Mouse (Mus musculus): ENCODE results near the gene Pwwp2b. TPM values are rescaled to one million over a fixed set of nuclear protein-coding genes. Genes with fewer than 3 reads are reported as not detected.

Pwwp2b gene
- polyA plus RNA-seq, 1 experiment from 2014 or later = 12.9 TPM

DNA sequence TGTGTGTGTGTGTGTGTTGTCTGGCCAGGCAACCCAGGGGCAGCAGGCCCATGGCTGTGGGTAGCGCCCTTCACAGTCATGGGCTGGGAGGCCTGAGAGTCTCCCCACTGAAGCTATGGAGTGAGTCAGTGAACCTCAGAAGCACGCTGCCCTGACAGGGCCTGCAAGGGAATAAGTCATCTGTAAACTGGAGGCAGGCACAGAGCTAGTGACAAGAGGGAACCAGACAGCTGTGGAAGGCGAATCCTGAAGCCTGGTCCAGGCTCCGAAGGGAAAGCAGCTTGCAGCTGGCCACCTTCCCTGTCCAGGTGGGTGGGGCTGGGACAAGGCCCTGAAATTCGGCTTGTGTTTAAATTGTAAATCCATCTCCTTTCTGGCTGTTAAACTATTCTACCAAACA is 2.2 kb upstream of the Pwwp2b start:
- no peak overlapping the region for H3K9ac ChIP-seq (ENCODE audit: low read depth, low read length)
- H3K27ac ChIP-seq (ENCODE audit: low read depth, low read length) = no peak overlapping the region

DNA sequence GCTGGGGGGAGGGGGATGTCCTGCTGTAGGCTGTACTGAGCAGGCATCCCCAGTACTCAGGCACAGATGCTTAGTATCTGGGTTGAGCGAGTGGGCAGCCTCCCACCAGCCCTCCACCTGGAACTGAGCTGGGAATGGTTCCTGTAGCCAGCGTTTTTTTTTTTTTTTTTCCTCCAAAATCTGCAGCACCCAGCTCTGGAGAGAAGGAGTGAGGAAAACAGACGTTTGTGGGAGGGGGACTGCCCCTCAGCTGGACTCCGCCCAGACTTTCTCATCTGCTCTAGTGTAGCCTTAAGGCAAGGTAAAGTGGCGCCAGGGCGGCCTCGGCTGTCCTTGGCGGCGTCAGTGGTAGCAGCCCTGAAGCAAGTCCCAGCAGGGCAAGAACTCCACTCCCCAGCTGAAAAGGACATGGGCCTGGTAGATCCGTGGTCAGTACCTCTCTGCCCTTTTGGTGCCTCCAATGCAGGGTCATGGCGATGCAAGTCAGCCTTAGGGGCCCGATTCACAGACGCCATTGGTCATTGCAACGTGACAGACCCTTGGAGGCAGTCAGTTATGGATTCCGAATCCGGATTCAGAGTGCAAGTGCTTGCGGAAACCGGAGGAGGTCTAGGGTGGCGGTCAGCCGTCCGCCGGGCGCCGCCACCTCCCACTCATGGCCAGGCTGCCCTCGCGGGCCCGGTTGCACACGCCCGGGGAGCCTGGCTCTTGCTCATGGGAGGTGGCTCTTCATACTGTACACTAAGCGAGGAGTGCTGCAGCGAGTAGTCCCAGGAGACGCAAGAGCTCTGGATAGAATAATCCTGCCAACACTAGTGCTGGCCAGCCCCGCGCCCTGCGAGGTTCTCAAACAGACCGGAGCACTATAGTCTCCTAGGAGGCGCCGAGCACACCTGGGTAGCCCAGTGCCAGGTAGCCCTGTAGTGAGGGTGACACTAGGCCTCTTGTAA is 1.1 kb upstream of the Pwwp2b start:
- H3K4me2 ChIP-seq (replicated peaks; ENCODE audit: low read depth) = peak overlapping the region; percentile 77
- peak overlapping the region; percentile 83 for H3K4me3 ChIP-seq (ENCODE audit: low read depth, low read length)
- ATAC-seq = peak; percentile 54
- H3K27me3 ChIP-seq (replicated peaks; ENCODE audit: control insufficient read depth, insufficient read depth, low read length) = no peaks in the 10 kb centered on the region
- TF ChIP-seq CTCF (IDR thresholded peaks at IDR 0.05; ENCODE audit: low read depth) = no peak
- H3K9me3 ChIP-seq (ENCODE audit: control insufficient read depth) = no peaks in the 10 kb centered on the region
- no peaks in the 10 kb centered on the region for H3K36me3 ChIP-seq (ENCODE audit: control insufficient read depth, insufficient read depth)
- 14% methylated on average over 38 of the region's 38 CpGs for WGBS
- H3K27ac ChIP-seq (ENCODE audit: low read depth, low read length) = peak overlapping the region; percentile 88
- peak overlapping the region; percentile 89 for H3K9ac ChIP-seq (ENCODE audit: low read depth, low read length)
- peaks cover 35% of the 10 kb centered on the region for H3K4me1 ChIP-seq (replicated peaks; ENCODE audit: control insufficient read depth, insufficient read depth, low read length)

More for the DNA sequence above, 2.2 kb upstream of the Pwwp2b start:
- no peak for ATAC-seq
- 58% methylated on average over 5 of the region's 5 CpGs for whole genome bisulfite sequencing
- Histone ChIP-seq H3K36me3 (ENCODE audit: control insufficient read depth, insufficient read depth) (no peaks in the 10 kb centered on the region), H3K4me3 (ENCODE audit: low read depth, low read length) (no peak overlapping the region), H3K9me3 (ENCODE audit: control insufficient read depth) (no peaks in the 10 kb centered on the region), H3K27me3 (replicated peaks; ENCODE audit: control insufficient read depth, insufficient read depth, low read length) (no peaks in the 10 kb centered on the region), H3K4me1 (replicated peaks; ENCODE audit: control insufficient read depth, insufficient read depth, low read length) (peaks cover 25% of the 10 kb centered on the region), H3K4me2 (replicated peaks; ENCODE audit: low read depth) (no peak overlapping the region)
- no peak for TF ChIP-seq CTCF (IDR thresholded peaks at IDR 0.05; ENCODE audit: low read depth)

DNA sequence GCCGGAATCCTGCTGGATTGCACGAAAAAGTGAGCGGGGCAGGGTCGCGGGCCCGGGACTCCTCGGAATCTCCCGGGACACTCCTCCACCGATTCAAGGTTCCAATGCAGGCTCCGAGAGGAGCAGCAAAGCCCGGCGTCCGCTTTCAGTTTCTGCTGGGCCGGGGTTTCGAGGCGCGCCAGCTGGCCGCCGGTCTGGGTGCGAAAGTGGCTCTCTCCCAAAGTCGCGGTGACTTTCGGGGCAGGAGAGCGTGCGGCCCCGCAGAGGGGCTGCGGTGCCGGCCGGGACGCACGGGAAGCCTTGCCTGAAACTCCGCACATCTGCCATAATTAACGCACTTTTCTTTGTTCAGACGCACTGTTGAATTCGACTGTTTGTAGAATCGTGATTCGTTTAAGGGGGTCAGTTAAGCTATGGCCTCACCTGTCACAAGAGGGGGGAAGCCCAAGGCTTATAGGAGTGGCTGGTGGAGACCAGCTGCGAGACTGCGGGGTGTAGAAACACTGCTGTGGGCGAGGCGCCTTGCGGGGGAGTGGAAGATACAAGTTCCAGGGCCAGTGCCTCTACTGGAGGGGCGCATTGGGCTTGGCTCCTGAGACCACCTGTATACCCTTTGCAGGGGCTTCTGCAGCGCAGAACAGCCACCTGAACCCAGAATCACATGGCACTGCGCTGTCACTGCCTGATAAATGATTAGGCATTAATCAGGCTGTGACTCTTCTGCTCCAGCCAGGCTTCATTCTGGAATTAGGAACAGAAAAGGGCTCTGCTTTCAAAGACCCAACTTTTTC is 528 bp downstream of the Pwwp2b start:
- peak overlapping the region; percentile 89 for H3K9ac ChIP-seq (ENCODE audit: low read depth, low read length)
- no peak for TF ChIP-seq CTCF (IDR thresholded peaks at IDR 0.05; ENCODE audit: low read depth)
- WGBS = 1% methylated on average over 45 of the region's 45 CpGs
- peak overlapping the region; percentile 83 for H3K4me3 ChIP-seq (ENCODE audit: low read depth, low read length)
- H3K9me3 ChIP-seq (ENCODE audit: control insufficient read depth) = no peaks in the 10 kb centered on the region
- H3K27me3 ChIP-seq (replicated peaks; ENCODE audit: control insufficient read depth, insufficient read depth, low read length) = no peaks in the 10 kb centered on the region
- 0 out of 2 replicates have a peak, but pooled peaks have one; percentile 5 for ATAC-seq
- H3K27ac ChIP-seq (ENCODE audit: low read depth, low read length) = peak overlapping the region; percentile 88
- no peaks in the 10 kb centered on the region for H3K36me3 ChIP-seq (ENCODE audit: control insufficient read depth, insufficient read depth)
- H3K4me1 ChIP-seq (replicated peaks; ENCODE audit: control insufficient read depth, insufficient read depth, low read length) = peaks cover 48% of the 10 kb centered on the region
- H3K4me2 ChIP-seq (replicated peaks; ENCODE audit: low read depth) = peak overlapping the region; percentile 77

DNA sequence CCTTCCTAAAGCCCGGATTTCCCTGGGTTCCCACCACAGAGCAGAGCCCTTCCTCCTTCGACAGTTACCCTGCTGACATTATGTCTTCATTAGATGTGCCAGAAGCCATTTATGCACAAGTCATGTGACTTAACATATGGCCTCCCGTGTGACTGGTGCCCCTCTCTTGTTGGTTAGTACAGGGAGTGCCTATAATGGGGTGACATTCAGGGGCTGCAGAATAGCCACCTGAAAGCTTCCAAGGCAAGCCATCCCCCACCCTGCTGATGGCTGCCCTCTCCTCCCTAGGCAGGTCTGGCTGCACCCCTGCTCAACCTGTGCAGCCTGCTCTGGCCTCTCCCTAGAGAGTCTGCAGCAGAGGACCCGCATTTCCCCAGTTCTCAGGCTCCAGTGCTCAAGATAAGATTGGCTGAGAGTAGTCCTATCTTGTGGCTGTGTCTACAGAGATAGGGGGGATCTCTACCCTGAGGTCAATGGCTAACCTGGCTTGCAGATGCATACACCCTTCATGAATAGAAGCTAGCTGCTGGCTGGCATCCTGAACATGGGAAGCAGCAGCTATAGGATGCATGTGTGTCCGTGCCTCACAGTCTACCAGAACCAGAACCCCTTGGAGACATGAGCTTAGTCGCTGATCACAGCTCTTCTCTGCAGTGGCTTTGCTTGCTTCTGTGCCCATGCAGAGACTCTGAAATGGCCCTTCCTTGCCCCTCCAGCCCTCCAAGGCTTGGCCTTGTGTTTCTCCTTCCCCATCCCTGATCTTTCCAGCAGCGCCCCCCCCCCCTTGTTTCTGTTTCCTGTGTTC is 1.3 kb downstream of the Pwwp2b start:
- Histone ChIP-seq H3K9me3 (ENCODE audit: control insufficient read depth) (no peaks in the 10 kb centered on the region), H3K4me1 (replicated peaks; ENCODE audit: control insufficient read depth, insufficient read depth, low read length) (peaks cover 48% of the 10 kb centered on the region), H3K27me3 (replicated peaks; ENCODE audit: control insufficient read depth, insufficient read depth, low read length) (no peaks in the 10 kb centered on the region), H3K4me2 (replicated peaks; ENCODE audit: low read depth) (peak overlapping the region; percentile 77), H3K9ac (ENCODE audit: low read depth, low read length) (peak overlapping the region; percentile 19), H3K4me3 (ENCODE audit: low read depth, low read length) (peak overlapping the region; percentile 83), H3K36me3 (ENCODE audit: control insufficient read depth, insufficient read depth) (peaks cover 1% of the 10 kb centered on the region; the same call in 1 of the 2 replicates), H3K27ac (ENCODE audit: low read depth, low read length) (peak overlapping the region; percentile 88)
- no peak for TF ChIP-seq CTCF (IDR thresholded peaks at IDR 0.05; ENCODE audit: low read depth)
- ATAC-seq = no peak
- 19% methylated on average over 6 of the region's 7 CpGs for WGBS

DNA sequence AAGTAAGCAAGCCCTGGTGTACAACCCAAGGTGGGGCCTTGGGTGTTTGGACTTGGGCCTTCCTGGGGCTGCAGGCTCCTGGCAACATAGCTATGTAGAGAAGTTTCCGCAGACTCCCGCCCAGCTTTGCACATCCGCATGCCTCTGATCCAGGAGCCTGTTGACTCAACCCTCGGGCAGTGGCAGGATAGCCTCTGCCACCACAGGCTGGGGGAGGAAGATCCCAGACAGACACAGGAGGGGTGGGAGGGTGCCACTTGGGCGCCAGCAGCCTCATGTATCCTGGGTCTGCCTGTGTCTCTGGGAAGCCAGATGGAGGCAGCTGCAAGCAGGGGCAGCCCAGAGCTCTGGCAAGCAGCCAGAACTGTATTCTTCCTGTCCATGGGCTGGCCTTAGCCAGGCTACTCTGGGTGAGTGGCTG is 3.6 kb downstream of the Pwwp2b start:
- Histone ChIP-seq H3K4me1 (replicated peaks; ENCODE audit: control insufficient read depth, insufficient read depth, low read length) (peaks cover 42% of the 10 kb centered on the region), H3K27ac (ENCODE audit: low read depth, low read length) (peak overlapping the region; percentile 88), H3K27me3 (replicated peaks; ENCODE audit: control insufficient read depth, insufficient read depth, low read length) (no peaks in the 10 kb centered on the region), H3K4me2 (replicated peaks; ENCODE audit: low read depth) (peak overlapping the region; percentile 39), H3K9ac (ENCODE audit: low read depth, low read length) (no peak overlapping the region), H3K36me3 (ENCODE audit: control insufficient read depth, insufficient read depth) (peaks cover 24% of the 10 kb centered on the region), H3K4me3 (ENCODE audit: low read depth, low read length) (no peak overlapping the region), H3K9me3 (ENCODE audit: control insufficient read depth) (no peaks in the 10 kb centered on the region)
- WGBS = 9% methylated on average over 5 of the region's 5 CpGs
- peak; percentile 37 for ATAC-seq
- TF ChIP-seq CTCF (IDR thresholded peaks at IDR 0.05; ENCODE audit: low read depth) = no peak
